Mouse (Mus musculus) myocyte (in vitro differentiated cells): ENCODE measurements at regions not wholly inside any gene's neighbourhood (a gene's known extent, or its start where the extent isn't known, plus 50 kb on each side); places are given as distances from the start of the nearest gene placed in this dataset.

Experiments
- CEBPB ChIP-seq: IDR thresholded peaks from 2 replicates; pipeline ENCODE4 v1.6.1; 2011; ENCODE audit warnings: mild to moderate bottlenecking, moderate library complexity; ENCODE audit not compliant: poor library complexity, insufficient read depth, severe bottlenecking
- MAX ChIP-seq: IDR thresholded peaks from one replicate; pipeline ENCODE4 v1.6.1; 2011; ENCODE audit warnings: low read depth, mild to moderate bottlenecking, control low read depth
- MYOD1 ChIP-seq, 3 experiments: IDR thresholded peaks; one replicate each; pipeline ENCODE4 v1.6.1; 2011; ENCODE audit warnings: control low read depth in 2 of 3, low read depth in 2 of 3, mild to moderate bottlenecking in 2 of 3, moderate library complexity in 1 of 3; ENCODE audit not compliant: insufficient read length in 2 of 3, control insufficient read depth in 1 of 3
- MYOG ChIP-seq, 3 experiments: IDR thresholded peaks; one replicate each; pipeline ENCODE4 v1.6.1; 2011; ENCODE audit warnings: control low read depth in 2 of 3, low read depth in 2 of 3, mild to moderate bottlenecking in 2 of 3; ENCODE audit not compliant: insufficient read length in 2 of 3, control insufficient read depth in 1 of 3, insufficient read depth in 1 of 3
- POLR2A ChIP-seq: IDR thresholded peaks from one replicate; pipeline ENCODE4 v1.6.1; 2011; ENCODE audit warnings: low read depth, mild to moderate bottlenecking, control low read depth, moderate library complexity; ENCODE audit not compliant: insufficient read length
- TCF3 ChIP-seq: IDR thresholded peaks from one replicate; pipeline ENCODE4 v1.6.1; 2011; ENCODE audit warnings: low read depth, control low read depth; ENCODE audit not compliant: insufficient read length
- USF1 ChIP-seq: IDR thresholded peaks from one replicate; pipeline ENCODE4 v1.6.1; 2011; ENCODE audit warnings: low read depth, mild to moderate bottlenecking, control low read depth, moderate library complexity

GRCm38 (mm10) chr11:117589422-117589821, 64.7 kb upstream of the Tnrc6c start:
- TF ChIP-seq POLR2A (no peak), MYOD1 (IDR thresholded peaks at IDR 0.05; ENCODE audit: control insufficient read depth in 1 of 3, insufficient read length in 2 of 3, low read depth in 2 of 3) (no peak), USF1 (no peak), MAX (no peak), CEBPB (no peak), MYOG (IDR thresholded peaks at IDR 0.05; ENCODE audit: control insufficient read depth in 1 of 3, insufficient read depth in 1 of 3, insufficient read length in 2 of 3, low read depth in 2 of 3) (peak in 1 of 3 experiments; percentile 21), TCF3 (no peak)
